Mouse (Mus musculus) thymus, postnatal 10 days (tissue): ENCODE measurements around the gene Dntt.

Experiments used
- DNase-seq, 2 experiments: peaks; one replicate each; pipeline ENCODE4 v3.0.0; 2021; ENCODE audit warnings: low spot score in 2 of 2

The Dntt gene

GRCm38 (mm10) chr19:41029219-41029618 is at the start of gene Dntt:
Dntt (plus strand) TSS chr19:41029275.
- DNase-seq, result peak; percentile 36 to 52

- DNase-seq, result no peak
Observed at GRCm38 (mm10) chr19:40980671-40981070, 48.4 kb upstream of the Dntt start.

- DNase-seq, result no peak
Observed at GRCm38 (mm10) chr19:40984536-40984935, 44.5 kb upstream of the Dntt start.

GRCm38 (mm10) chr19:40988856-40989255 is 40.2 kb upstream of the Dntt start:
- no peak for DNase-seq

- no peak for DNase-seq
Observed at GRCm38 (mm10) chr19:40989961-40990600, 39.0 kb upstream of the Dntt start.

GRCm38 (mm10) chr19:40990781-40991343 is 38.2 kb upstream of the Dntt start:
- DNase-seq, result no peak

- DNase-seq, result no peak
Observed at GRCm38 (mm10) chr19:40991626-40992025, 37.4 kb upstream of the Dntt start.

GRCm38 (mm10) chr19:40992096-40992495 is 37.0 kb upstream of the Dntt start:
- no peak for DNase-seq

GRCm38 (mm10) chr19:40992517-40993044 is 36.5 kb upstream of the Dntt start:
- no peak for DNase-seq

GRCm38 (mm10) chr19:40993356-40993755 is 35.7 kb upstream of the Dntt start:
- DNase-seq, result no peak

GRCm38 (mm10) chr19:40994057-40994585 is 35.0 kb upstream of the Dntt start, which contains the start of gene Blnk:
Blnk (minus strand) TSS chr19:40994535.
- no peak for DNase-seq

GRCm38 (mm10) chr19:40994911-40995310 is 34.2 kb upstream of the Dntt start:
- DNase-seq, result no peak

- DNase-seq, result no peak
Observed at GRCm38 (mm10) chr19:40995449-40996401, 33.4 kb upstream of the Dntt start.

- no peak for DNase-seq
Observed at GRCm38 (mm10) chr19:40996722-40997121, 32.4 kb upstream of the Dntt start.

- no peak for DNase-seq
Observed at GRCm38 (mm10) chr19:40998469-40999170, 30.5 kb upstream of the Dntt start.

- peak in 1 of 2 experiments; percentile 28 for DNase-seq
Observed at GRCm38 (mm10) chr19:40999569-40999968, 29.5 kb upstream of the Dntt start.

- no peak for DNase-seq
Observed at GRCm38 (mm10) chr19:41003694-41004315, 25.3 kb upstream of the Dntt start.

GRCm38 (mm10) chr19:41006621-41007020 is 22.5 kb upstream of the Dntt start:
- DNase-seq, result no peak

GRCm38 (mm10) chr19:41007326-41007725 is 21.7 kb upstream of the Dntt start:
- DNase-seq, result no peak

- no peak for DNase-seq
Observed at GRCm38 (mm10) chr19:41007733-41008132, 21.3 kb upstream of the Dntt start.
